Mouse (Mus musculus) MEL (cell line): ENCODE data around the gene Ptges3l.

Experiments
- CTCF ChIP-seq, 3 experiments: IDR thresholded peaks in 2 of 3; conservative IDR thresholded peaks in 1 of 3; 2 replicates each; pipeline ENCODE4 v1.5.1; 2011 to 2012; ENCODE audit warnings: low read length in 3 of 3, low read depth in 2 of 3, mild to moderate bottlenecking in 2 of 3, improper control_type of control experiment in 1 of 3, inconsistent platforms in 1 of 3, mixed read lengths in 1 of 3, moderate library complexity in 1 of 3; ENCODE audit not compliant: control insufficient read depth in 1 of 3, insufficient read depth in 1 of 3, poor library complexity in 1 of 3, severe bottlenecking in 1 of 3
- EP300 ChIP-seq, 2 experiments: IDR thresholded peaks; 2 replicates each; pipeline ENCODE4 v1.6.1; 2011; ENCODE audit warnings: improper control_type of control experiment in 2 of 2, low read length in 2 of 2, low read depth in 1 of 2, mild to moderate bottlenecking in 1 of 2
- GABPA ChIP-seq: IDR thresholded peaks from 2 replicates; pipeline ENCODE4 v1.6.1; 2012; ENCODE audit warnings: low read depth, mild to moderate bottlenecking, inconsistent platforms, low read length, improper control_type of control experiment, moderate library complexity
- GATA1 ChIP-seq: IDR thresholded peaks from 2 replicates; pipeline ENCODE4 v1.6.1; 2011; ENCODE audit warnings: low read depth, low read length, improper control_type of control experiment
- JUND ChIP-seq: IDR thresholded peaks from 2 replicates; pipeline ENCODE4 v1.6.1; 2011; ENCODE audit warnings: low read depth, mild to moderate bottlenecking, improper control_type of control experiment, low read length
- MAZ ChIP-seq: IDR thresholded peaks from 2 replicates; pipeline ENCODE4 v1.6.1; 2012; ENCODE audit warnings: low read depth, mild to moderate bottlenecking, inconsistent platforms, low read length, improper control_type of control experiment
- NELFE ChIP-seq: IDR thresholded peaks from 2 replicates; pipeline ENCODE4 v1.6.1; 2011; ENCODE audit warnings: low read depth, low read length, improper control_type of control experiment
- POLR2A ChIP-seq, 2 experiments: IDR thresholded peaks; 2 replicates each; pipeline ENCODE4 v1.6.1; 2011 to 2012; ENCODE audit warnings: low read length in 2 of 2, mild to moderate bottlenecking in 2 of 2, control low read depth in 1 of 2, improper control_type of control experiment in 1 of 2, low read depth in 1 of 2, moderate library complexity in 1 of 2; ENCODE audit not compliant: control insufficient read depth in 1 of 2, insufficient read depth in 1 of 2, poor library complexity in 1 of 2
- TCF12 ChIP-seq: IDR thresholded peaks from 2 replicates; pipeline ENCODE4 v1.6.1; 2014; ENCODE audit warnings: low read depth, mild to moderate bottlenecking, inconsistent platforms, low read length, improper control_type of control experiment, moderate library complexity
- UBTF ChIP-seq: IDR thresholded peaks from 2 replicates; pipeline ENCODE4 v1.6.1; 2012; ENCODE audit warnings: low read depth, mild to moderate bottlenecking, inconsistent platforms, low read length, improper control_type of control experiment, moderate library complexity, borderline replicate concordance; ENCODE audit not compliant: insufficient read depth
- USF1 ChIP-seq: IDR thresholded peaks from 2 replicates; pipeline ENCODE4 v1.6.1; 2014; ENCODE audit warnings: low read depth, mild to moderate bottlenecking, inconsistent platforms, low read length, improper control_type of control experiment, moderate library complexity
- ZC3H11A ChIP-seq: IDR thresholded peaks from 2 replicates; pipeline ENCODE4 v1.6.1; 2012; ENCODE audit warnings: low read depth, mild to moderate bottlenecking, inconsistent platforms, low read length, improper control_type of control experiment
- ZKSCAN1 ChIP-seq: IDR thresholded peaks from 2 replicates; pipeline ENCODE4 v1.6.1; 2012; ENCODE audit warnings: low read depth, mild to moderate bottlenecking, inconsistent platforms, low read length, improper control_type of control experiment, moderate library complexity
- ZMIZ1 ChIP-seq: IDR thresholded peaks from 2 replicates; pipeline ENCODE4 v1.6.1; 2012; ENCODE audit warnings: low read depth, mild to moderate bottlenecking, inconsistent platforms, low read length, improper control_type of control experiment, moderate library complexity

- TF ChIP-seq UBTF (no peak), EP300 (IDR thresholded peaks at IDR 0.05; ENCODE audit: low read depth in 1 of 2, low read length in 2 of 2) (peak; percentile 1 to 45; a peak in 2 of 4 replicates), ZC3H11A (no peak), CTCF (IDR thresholded peaks at IDR 0.05 in 2 of 3, conservative IDR thresholded peaks at IDR 0.05 in 1 of 3; ENCODE audit: control insufficient read depth in 1 of 3, insufficient read depth in 1 of 3, low read depth in 2 of 3, low read length in 3 of 3, poor library complexity in 1 of 3, severe bottlenecking in 1 of 3) (no peak), ZMIZ1 (no peak), ZKSCAN1 (no peak), TCF12 (0 out of 2 replicates have a peak, but pooled peaks have one; percentile 13), GATA1 (peak; percentile 14; the same call in 1 of the 2 replicates), USF1 (no peak), POLR2A (IDR thresholded peaks at IDR 0.05; ENCODE audit: control insufficient read depth in 1 of 2, insufficient read depth in 1 of 2, low read depth in 1 of 2, low read length in 2 of 2, poor library complexity in 1 of 2) (no peak), GABPA (no peak), NELFE (no peak), JUND (no peak), MAZ (no peak)
Observed at GRCm38 (mm10) chr11:101452093-101452774, 27.1 kb upstream of the Ptges3l start.
